ENCODE assay signal across 22 mouse cellular contexts in the genomic region with DNA sequence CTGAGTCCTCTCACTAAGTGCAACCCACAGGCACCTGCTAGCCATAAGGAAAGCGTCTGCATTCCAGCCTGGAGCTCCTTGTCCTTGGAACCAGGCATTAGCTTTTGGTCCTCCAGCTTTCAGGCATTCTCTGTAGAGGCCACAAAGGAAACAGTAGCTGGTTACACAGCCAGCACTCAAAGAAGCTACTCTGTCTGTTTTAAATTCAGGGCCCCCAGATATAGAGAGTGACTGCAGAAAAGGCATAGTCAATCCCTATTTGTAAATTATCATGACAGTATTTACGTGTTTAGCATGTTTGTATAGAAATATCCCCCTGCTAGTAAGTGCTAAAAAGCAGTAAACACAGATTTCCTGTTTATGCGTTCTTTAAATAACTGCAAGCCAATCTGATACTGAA.
A peak's percentile ranks its signal among the peaks of the same experiment; 100 is the strongest.
DNase-seq lines count a peak whose midpoint lies in the region; ATAC-seq and TF ChIP-seq lines count a peak whose summit lies in the region.
"Had no signal": no experiment of that assay in that cellular context is flagged by ENCODE, and none has a peak within 500 bp of the region (broad histone marks: within the 10 kb centered on the region; RNA-seq: fewer than 3 reads in every experiment).

No protein-coding gene starts in this region.

- TF ChIP-seq CTCF in kidney, postnatal 0 days (IDR thresholded peaks at IDR 0.05; ENCODE audit: low read depth): no peak
- no peak for TF ChIP-seq CTCF in lung, embryonic 14.5 days (IDR thresholded peaks at IDR 0.05; ENCODE audit: low read depth)

- H3K27me3 ChIP-seq in kidney, postnatal 0 days (ENCODE audit: insufficient read depth, low read length): no peaks in the 10 kb centered on the region
- H3K27me3 ChIP-seq in kidney, embryonic 15.5 days: no peaks in the 10 kb centered on the region
- H3K27me3 ChIP-seq in lung, embryonic 14.5 days (ENCODE audit: insufficient read depth, low read length): no peaks in the 10 kb centered on the region
- no peaks in the 10 kb centered on the region for H3K27me3 ChIP-seq in lung, embryonic 16.5 days (ENCODE audit: control insufficient read depth, insufficient read depth, low read depth, low read length)
- H3K27me3 ChIP-seq: embryonic facial prominence, embryonic 13.5 days; embryonic facial prominence, embryonic 15.5 days; forebrain, embryonic 12.5 days had no signal

- 66% methylated on average over 3 of the region's 3 CpGs for WGBS in kidney, postnatal 0 days
- 78% methylated on average over 3 of the region's 3 CpGs for WGBS in kidney, embryonic 15.5 days
- WGBS in lung, embryonic 14.5 days: 56% methylated on average over 3 of the region's 3 CpGs
- WGBS in lung, embryonic 16.5 days: 61% methylated on average over 3 of the region's 3 CpGs

- no peak overlapping the region for H3K4me2 ChIP-seq in kidney, postnatal 0 days (ENCODE audit: low read length)
- H3K4me2 ChIP-seq in kidney, embryonic 15.5 days: no peak overlapping the region
- no peak overlapping the region for H3K4me2 ChIP-seq in lung, embryonic 14.5 days
- no peak overlapping the region for H3K4me2 ChIP-seq in lung, embryonic 16.5 days (ENCODE audit: low read depth, low read length)
- H3K4me2 ChIP-seq: embryonic facial prominence, embryonic 13.5 days; embryonic facial prominence, embryonic 15.5 days; forebrain, embryonic 12.5 days had no signal

- H3K9me3 ChIP-seq in kidney, postnatal 0 days (replicated peaks; ENCODE audit: low read length): no peaks in the 10 kb centered on the region
- H3K9me3 ChIP-seq in kidney, embryonic 15.5 days (replicated peaks): no peaks in the 10 kb centered on the region
- no peaks in the 10 kb centered on the region for H3K9me3 ChIP-seq in lung, embryonic 14.5 days (ENCODE audit: low read depth, low read length)
- no peaks in the 10 kb centered on the region for H3K9me3 ChIP-seq in lung, embryonic 16.5 days (ENCODE audit: control insufficient read depth, low read length)
- H3K9me3 ChIP-seq: embryonic facial prominence, embryonic 13.5 days; embryonic facial prominence, embryonic 15.5 days; forebrain, embryonic 10.5 days; forebrain, embryonic 12.5 days had no signal

- no peak overlapping the region for H3K27ac ChIP-seq in kidney, postnatal 0 days
- H3K27ac ChIP-seq in kidney, embryonic 15.5 days: no peak overlapping the region
- H3K27ac ChIP-seq in lung, embryonic 14.5 days (ENCODE audit: low read depth): no peak overlapping the region
- 0 out of 2 replicates have a peak overlapping the region, but pooled peaks have one; percentile 13 for H3K27ac ChIP-seq in lung, embryonic 16.5 days (ENCODE audit: low read length)
- H3K27ac ChIP-seq: embryonic facial prominence, embryonic 13.5 days; embryonic facial prominence, embryonic 15.5 days; forebrain, embryonic 10.5 days; forebrain, embryonic 12.5 days had no signal

- ATAC-seq in kidney, postnatal 0 days (replicated peaks; ENCODE audit: low FRiP score, low read depth): no peak
- ATAC-seq in kidney, embryonic 15.5 days (replicated peaks; ENCODE audit: low FRiP score): no peak
- ATAC-seq in lung, embryonic 14.5 days (ENCODE audit: insufficient read depth): peak; percentile 75; the same call in 1 of the 2 replicates
- ATAC-seq in lung, embryonic 16.5 days (ENCODE audit: low read depth): peak; percentile 61; the same call in 1 of the 2 replicates
- ATAC-seq: forebrain, embryonic 14.5 days had no signal

- H3K9ac ChIP-seq in kidney, postnatal 0 days (ENCODE audit: low read depth, low read length): no peak overlapping the region
- no peak overlapping the region for H3K9ac ChIP-seq in kidney, embryonic 15.5 days
- no peak overlapping the region for H3K9ac ChIP-seq in lung, embryonic 14.5 days
- no peak overlapping the region for H3K9ac ChIP-seq in lung, embryonic 16.5 days (ENCODE audit: low read length)
- H3K9ac ChIP-seq: embryonic facial prominence, embryonic 13.5 days; embryonic facial prominence, embryonic 15.5 days; forebrain, embryonic 12.5 days had no signal

- no peaks in the 10 kb centered on the region for H3K4me1 ChIP-seq in kidney, postnatal 0 days (replicated peaks; ENCODE audit: insufficient read depth, low read length)
- H3K4me1 ChIP-seq in kidney, embryonic 15.5 days: no peaks in the 10 kb centered on the region
- no peaks in the 10 kb centered on the region for H3K4me1 ChIP-seq in lung, embryonic 14.5 days (ENCODE audit: insufficient read depth)
- H3K4me1 ChIP-seq in lung, embryonic 16.5 days (replicated peaks; ENCODE audit: control insufficient read depth, insufficient read depth, low read length): no peaks in the 10 kb centered on the region
- H3K4me1 ChIP-seq: embryonic facial prominence, embryonic 13.5 days; embryonic facial prominence, embryonic 15.5 days; forebrain, embryonic 10.5 days; forebrain, embryonic 12.5 days had no signal

- H3K36me3 ChIP-seq in kidney, postnatal 0 days (ENCODE audit: insufficient read depth, low read length): no peaks in the 10 kb centered on the region
- no peaks in the 10 kb centered on the region for H3K36me3 ChIP-seq in kidney, embryonic 15.5 days
- H3K36me3 ChIP-seq in lung, embryonic 14.5 days (ENCODE audit: insufficient read depth): no peaks in the 10 kb centered on the region
- no peaks in the 10 kb centered on the region for H3K36me3 ChIP-seq in lung, embryonic 16.5 days (ENCODE audit: control insufficient read depth, insufficient read depth, low read length)
- H3K36me3 ChIP-seq: embryonic facial prominence, embryonic 13.5 days; embryonic facial prominence, embryonic 15.5 days; forebrain, embryonic 10.5 days; forebrain, embryonic 12.5 days had no signal

- DNase-seq in kidney, postnatal 0 days (ENCODE audit: low spot score): peak; percentile 50
- DNase-seq in lung, embryonic 14.5 days: peak; percentile 65
- DNase-seq in lung, adult 18-20 months: no peak
- DNase-seq in lung, postnatal 14 days: no peak
- DNase-seq: adrenal gland, adult 2 months; adrenal gland, postnatal 10 days; adrenal gland, postnatal 25 days; cerebellum, adult 11 months; cerebellum, adult 18-20 months; cerebellum, adult 8-10 months; cerebellum, adult 9-11 months; cerebellum, postnatal 14 days; cerebellum, postnatal 36 days; embryo, embryonic 11 days had no signal

- no peak overlapping the region for H3K4me3 ChIP-seq in kidney, postnatal 0 days (replicated peaks; ENCODE audit: low read depth, low read length)
- no peak overlapping the region for H3K4me3 ChIP-seq in kidney, embryonic 15.5 days (replicated peaks)
- no peak overlapping the region for H3K4me3 ChIP-seq in lung, embryonic 14.5 days (ENCODE audit: low read depth, low read length)
- no peak overlapping the region for H3K4me3 ChIP-seq in lung, embryonic 16.5 days (ENCODE audit: low read length)
- H3K4me3 ChIP-seq: embryonic facial prominence, embryonic 13.5 days; embryonic facial prominence, embryonic 15.5 days; erythroblast, embryonic 14.5 days; forebrain, embryonic 10.5 days; forebrain, embryonic 12.5 days had no signal

Comparison
In these comparisons a context has a peak if more than half of its experiments do, and no peak if none do; other contexts are left out.
1. DNase-seq: peak in kidney, postnatal 0 days (single experiment) and lung, embryonic 14.5 days (single experiment); none in lung, adult 18-20 months (0 of 2) and lung, postnatal 14 days (single experiment).
2. ATAC-seq: peak in lung, embryonic 14.5 days (single experiment) and lung, embryonic 16.5 days (single experiment); none in kidney, postnatal 0 days (single experiment) and kidney, embryonic 15.5 days (single experiment).